Mouse (Mus musculus): ENCODE results near the gene Hist1h2be.
"Not testable (repeated sequence)": the region's sequence is repeated elsewhere in the genome, so short reads cannot be mapped to it uniquely, and the experiment has no call there.

- not testable (repeated sequence) for TF ChIP-seq CTCF (IDR thresholded peaks at IDR 0.05; ENCODE audit: control insufficient read depth, insufficient read depth, low read length); POLR2A (IDR thresholded peaks at IDR 0.05; ENCODE audit: borderline replicate concordance, control insufficient read depth, low read depth, low read length)
These were observed 78.5 kb downstream of the Hist1h2be start for GRCm38 (mm10) chr13:23542225-23542980.
